8 mouse cellular contexts compared by ENCODE assay signal in genomic region chr15:96709491-96710351, GRCm38 (mm10). TPM values are rescaled to one million over a fixed set of nuclear protein-coding genes. Genes with fewer than 3 reads are reported as not detected.
A peak's percentile ranks its signal among the peaks of the same experiment; 100 is the strongest.
DNase-seq lines count a peak whose midpoint lies in the region; ATAC-seq and TF ChIP-seq lines count a peak whose summit lies in the region.

No protein-coding gene starts in this region.

- TF ChIP-seq CTCF in C2C12 (IDR thresholded peaks at IDR 0.05; ENCODE audit: control insufficient read depth, insufficient read depth, insufficient read length) = no peak
- no peak for TF ChIP-seq CTCF in brain, embryonic 14.5 days (IDR thresholded peaks at IDR 0.05; ENCODE audit: borderline replicate concordance, extremely low read depth, insufficient read depth, insufficient read length)
- TF ChIP-seq CTCF in kidney, postnatal 0 days (IDR thresholded peaks at IDR 0.05; ENCODE audit: low read depth) = peak; percentile 14; the same call in 1 of the 2 replicates

- peak overlapping the region; percentile 98 for H3K27ac ChIP-seq in heart, embryonic 12.5 days (ENCODE audit: poor library complexity, severe bottlenecking)
- peak overlapping the region; percentile 99 for H3K27ac ChIP-seq in kidney, postnatal 0 days
- H3K27ac ChIP-seq in liver, embryonic 11.5 days (ENCODE audit: low read depth, low read length) = peak overlapping the region; percentile 94
- peak overlapping the region; percentile 97 for H3K27ac ChIP-seq in stomach, embryonic 14.5 days (ENCODE audit: low read length)

- peak; percentile 85 for TF ChIP-seq POLR2A in brain, embryonic 14.5 days (IDR thresholded peaks at IDR 0.05; ENCODE audit: borderline replicate concordance, extremely low read depth, insufficient read depth, insufficient read length, poor library complexity, severe bottlenecking)

- no peaks in the 10 kb centered on the region for H3K79me3 ChIP-seq in C2C12 (ENCODE audit: low read depth)

- peak overlapping the region; percentile 39 for H3K4me3 ChIP-seq in C2C12 (ENCODE audit: insufficient read depth, poor library complexity, severe bottlenecking)
- H3K4me3 ChIP-seq in erythroblast, embryonic 14.5 days (replicated peaks) = peak overlapping the region; percentile 92
- H3K4me3 ChIP-seq in heart, embryonic 12.5 days = peak overlapping the region; percentile 64
- peak overlapping the region; percentile 36 for H3K4me3 ChIP-seq in kidney, postnatal 0 days (replicated peaks; ENCODE audit: low read depth, low read length)
- peak overlapping the region; percentile 64 for H3K4me3 ChIP-seq in liver, embryonic 11.5 days (ENCODE audit: low read depth, low read length)
- H3K4me3 ChIP-seq in stomach, embryonic 14.5 days (ENCODE audit: low read depth, low read length) = peak overlapping the region; percentile 33

- no peaks in the 10 kb centered on the region for H3K27me3 ChIP-seq in C2C12 (ENCODE audit: control insufficient read depth, insufficient read depth, insufficient read length)
- no peaks in the 10 kb centered on the region for H3K27me3 ChIP-seq in erythroblast, embryonic 14.5 days (ENCODE audit: control insufficient read depth)
- no peaks in the 10 kb centered on the region for H3K27me3 ChIP-seq in heart, embryonic 12.5 days (replicated peaks)
- H3K27me3 ChIP-seq in kidney, postnatal 0 days (ENCODE audit: insufficient read depth, low read length) = no peaks in the 10 kb centered on the region
- no peaks in the 10 kb centered on the region for H3K27me3 ChIP-seq in liver, embryonic 11.5 days (replicated peaks; ENCODE audit: control insufficient read depth, insufficient read depth, low read length)
- no peaks in the 10 kb centered on the region for H3K27me3 ChIP-seq in stomach, embryonic 14.5 days (ENCODE audit: control insufficient read depth, insufficient read depth, low read length)

- peak overlapping the region; percentile 94 for H3K9ac ChIP-seq in heart, embryonic 12.5 days
- H3K9ac ChIP-seq in kidney, postnatal 0 days (ENCODE audit: low read depth, low read length) = peak overlapping the region; percentile 78
- H3K9ac ChIP-seq in liver, embryonic 11.5 days (ENCODE audit: low read depth, low read length) = peak overlapping the region; percentile 90
- H3K9ac ChIP-seq in stomach, embryonic 14.5 days (replicated peaks; ENCODE audit: low read depth, low read length) = peak overlapping the region; percentile 63

- no peaks in the 10 kb centered on the region for H3K9me3 ChIP-seq in erythroblast, embryonic 14.5 days (ENCODE audit: control insufficient read depth, low read length)
- no peaks in the 10 kb centered on the region for H3K9me3 ChIP-seq in heart, embryonic 12.5 days (replicated peaks)
- H3K9me3 ChIP-seq in kidney, postnatal 0 days (replicated peaks; ENCODE audit: low read length) = no peaks in the 10 kb centered on the region
- H3K9me3 ChIP-seq in liver, embryonic 11.5 days (ENCODE audit: control insufficient read depth, low read length) = no peaks in the 10 kb centered on the region
- H3K9me3 ChIP-seq in stomach, embryonic 14.5 days (ENCODE audit: control insufficient read depth, low read depth, low read length) = no peaks in the 10 kb centered on the region

- no peaks in the 10 kb centered on the region for H3K36me3 ChIP-seq in C2C12 (ENCODE audit: control insufficient read depth, insufficient read depth)
- H3K36me3 ChIP-seq in erythroblast, embryonic 14.5 days (ENCODE audit: control insufficient read depth) = no peaks in the 10 kb centered on the region
- no peaks in the 10 kb centered on the region for H3K36me3 ChIP-seq in heart, embryonic 12.5 days
- no peaks in the 10 kb centered on the region for H3K36me3 ChIP-seq in kidney, postnatal 0 days (ENCODE audit: insufficient read depth, low read length)
- H3K36me3 ChIP-seq in liver, embryonic 11.5 days (ENCODE audit: control insufficient read depth, insufficient read depth, low read length) = no peaks in the 10 kb centered on the region
- no peaks in the 10 kb centered on the region for H3K36me3 ChIP-seq in stomach, embryonic 14.5 days (ENCODE audit: control insufficient read depth, insufficient read depth, low read length)

- H3K4me1 ChIP-seq in erythroblast, embryonic 14.5 days (ENCODE audit: control insufficient read depth) = peaks cover 33% of the 10 kb centered on the region
- H3K4me1 ChIP-seq in heart, embryonic 12.5 days (replicated peaks) = peaks cover 8% of the 10 kb centered on the region; the same call in 1 of the 2 replicates
- H3K4me1 ChIP-seq in kidney, postnatal 0 days (replicated peaks; ENCODE audit: insufficient read depth, low read length) = peaks cover 14% of the 10 kb centered on the region
- peaks cover 15% of the 10 kb centered on the region for H3K4me1 ChIP-seq in liver, embryonic 11.5 days (replicated peaks; ENCODE audit: control insufficient read depth, insufficient read depth, low read length)
- H3K4me1 ChIP-seq in stomach, embryonic 14.5 days (ENCODE audit: control insufficient read depth, insufficient read depth, low read length) = peaks cover 5% of the 10 kb centered on the region; the same call in 1 of the 2 replicates

- H3K4me2 ChIP-seq in heart, embryonic 12.5 days = peak overlapping the region; percentile 87
- peak overlapping the region; percentile 75 for H3K4me2 ChIP-seq in kidney, postnatal 0 days (ENCODE audit: low read length)
- peak overlapping the region; percentile 87 for H3K4me2 ChIP-seq in liver, embryonic 11.5 days
- peak overlapping the region; percentile 73 for H3K4me2 ChIP-seq in stomach, embryonic 14.5 days (replicated peaks; ENCODE audit: low read depth, low read length)

- H3ac ChIP-seq in C2C12 (ENCODE audit: control insufficient read depth, insufficient read length, low read depth) = peak overlapping the region; percentile 94

- DNase-seq in brain, embryonic 14.5 days (ENCODE audit: low read depth) = peak; percentile 99
- peak; percentile 98 for DNase-seq in kidney, postnatal 0 days (ENCODE audit: low spot score)
- peak; percentile 97 for DNase-seq in liver, embryonic 11.5 days (ENCODE audit: low spot score)
- DNase-seq in naive thymus-derived CD4-positive, alpha-beta T cell, adult 2 months (ENCODE audit: low read depth) = peak; percentile 99

- peak; percentile 95 for ATAC-seq in heart, embryonic 12.5 days (ENCODE audit: insufficient number of reproducible peaks, low FRiP score)
- ATAC-seq in kidney, postnatal 0 days (replicated peaks; ENCODE audit: low FRiP score, low read depth) = peak; percentile 89
- peak; percentile 92 for ATAC-seq in liver, embryonic 11.5 days (replicated peaks; ENCODE audit: low FRiP score)
- ATAC-seq in stomach, embryonic 14.5 days (ENCODE audit: insufficient number of reproducible peaks, insufficient read depth, low FRiP score, low read depth) = peak; percentile 92

- 2% methylated on average over 79 of the region's 80 CpGs for WGBS in heart, embryonic 12.5 days
- WGBS in kidney, postnatal 0 days = under 1% methylated on average over 74 of the region's 80 CpGs
- under 1% methylated on average over 70 of the region's 80 CpGs for WGBS in liver, embryonic 11.5 days
- 1% methylated on average over 80 of the region's 80 CpGs for WGBS in stomach, embryonic 14.5 days

- no peaks in the 10 kb centered on the region for H3K79me2 ChIP-seq in C2C12 (ENCODE audit: control insufficient read depth, insufficient read depth)

TF ChIP-seq in C2C12, 6 proteins besides CTCF, POLR2A, EP300 and RAD21:
- TF ChIP-seq CEBPB (IDR thresholded peaks at IDR 0.05; ENCODE audit: low read depth) (no peak), FOSL1 (IDR thresholded peaks at IDR 0.05; ENCODE audit: insufficient read depth, low read length, poor library complexity, severe bottlenecking) (no peak), MAX (IDR thresholded peaks at IDR 0.05) (peak; percentile 89), USF1 (IDR thresholded peaks at IDR 0.05; ENCODE audit: low read depth) (peak; percentile 97), MYOG (IDR thresholded peaks at IDR 0.05; ENCODE audit: control insufficient read depth, extremely low read depth, insufficient read length) (no peak)

RNA-seq across cellular contexts. Expression of gene Slc38a2, which starts 10.2 kb away (rescaled TPM):
- polyA plus RNA-seq in C2C12 (2012; fragmentation: generic; extraction: Trizol) = 99.9 TPM
- polyA plus RNA-seq in brain, embryonic 14.5 days (2012; rRNA removed) = 107 and 136 TPM in 2 replicates
- 0.98 and 1.0 TPM in 2 replicates for polyA plus RNA-seq in erythroblast, embryonic 14.5 days (2012)
- polyA plus RNA-seq in heart, embryonic 12.5 days (2016; fragmentation: Nextera tagmentation; extraction: Ambion mirVana) = 154 and 161 TPM in 2 replicates
- 111 and 113 TPM in 2 replicates for polyA plus RNA-seq in kidney, postnatal 0 days (2015; fragmentation: Nextera tagmentation; extraction: Ambion mirVana)
- 111 and 116 TPM in 2 replicates for polyA plus RNA-seq in liver, embryonic 11.5 days (2014; fragmentation: Nextera tagmentation; extraction: Ambion mirVana)
- 149 and 154 TPM in 2 replicates for polyA plus RNA-seq in stomach, embryonic 14.5 days (2014; fragmentation: Nextera tagmentation; extraction: Ambion mirVana)

Comparison
In these comparisons a context has a peak if more than half of its experiments do, and no peak if none do; other contexts are left out.
1. Peak in every context shown above with its lines: DNase-seq, ATAC-seq, H3K4me3 ChIP-seq and H3K27ac ChIP-seq.
2. H3K4me3 ChIP-seq: peak in every context shown above with its lines; median percentile 92 in erythroblast, embryonic 14.5 days; 64 in heart, embryonic 12.5 days; 64 in liver, embryonic 11.5 days; 39 in C2C12; 36 in kidney, postnatal 0 days; 33 in stomach, embryonic 14.5 days.
3. RNA of gene Slc38a2, which starts 10.2 kb away (polyA plus RNA-seq): 154 to 161 TPM in heart, embryonic 12.5 days, 149 to 154 TPM in stomach, embryonic 14.5 days, 107 to 136 TPM in brain, embryonic 14.5 days, 111 to 113 TPM in kidney, postnatal 0 days, 111 to 116 TPM in liver, embryonic 11.5 days and 99.9 TPM in C2C12 (single experiment); 0.98 to 1.0 TPM in erythroblast, embryonic 14.5 days; every median in the first group is over 10 times any median in the second.